Mouse (Mus musculus) heart, embryonic 10.5 days (tissue): ENCODE measurements around the gene Myo5c. TPM values are rescaled to one million over a fixed set of nuclear protein-coding genes. Genes with fewer than 3 reads are reported as not detected.
"Not testable (repeated sequence)": the region's sequence is repeated elsewhere in the genome, so short reads cannot be mapped to it uniquely, and the experiment has no call there.

ENCODE experiments used
- DNase-seq: peaks from one replicate; pipeline ENCODE4 v3.0.0-alpha.2; 2017; ENCODE audit warnings: low spot score
- H3K27ac ChIP-seq: fragments of 300-500 bp; sonication (generic); 2 replicates; pipeline ENCODE4 v1.5.1; 2016; ENCODE audit warnings: mild to moderate bottlenecking
- H3K27me3 ChIP-seq: fragments of 300-500 bp; sonication (generic); 2 replicates; pipeline ENCODE4 v1.6.1; 2016; ENCODE audit warnings: mild to moderate bottlenecking; ENCODE audit not compliant: poor library complexity, insufficient read depth, severe bottlenecking
- H3K36me3 ChIP-seq: fragments of 300-500 bp; sonication (generic); 2 replicates; pipeline ENCODE4 v1.6.1; 2016; ENCODE audit warnings: mild to moderate bottlenecking, moderate library complexity
- H3K4me1 ChIP-seq: fragments of 300-500 bp; sonication (generic); 2 replicates; pipeline ENCODE4 v1.6.1; 2016; ENCODE audit warnings: mild to moderate bottlenecking
- H3K4me3 ChIP-seq: fragments of 300-500 bp; sonication (generic); 2 replicates; pipeline ENCODE4 v1.5.1; 2016; ENCODE audit warnings: mild to moderate bottlenecking, moderate library complexity
- H3K9me3 ChIP-seq: fragments of 300-500 bp; sonication (generic); 2 replicates; pipeline ENCODE4 v1.6.1; 2016; ENCODE audit warnings: mild to moderate bottlenecking, moderate library complexity
- WGBS: fragments of 180-500 bp; shearing (Covaris S2); methylation state at CpG from one replicate; pipeline ENCODE4 v1.1.7; 2016; 5-methylcytosine and 5-hydroxymethylcytosine counted together
- polyA plus RNA-seq: library from polyadenylated mRNA; unstranded; fragments of >200 nt; fragmentation: Nextera tagmentation; extraction: Ambion mirVana; gene quantifications from 2 replicates; pipeline ENCODE4 v1.2.1, GENCODE M21; 2016

Gene Myo5c
- polyA plus RNA-seq, 1 experiment from 2014 or later, result 1.4 TPM

- peaks cover 10% of the 10 kb centered on the region for H3K4me1 ChIP-seq
- no peak overlapping the region for H3K27ac ChIP-seq
- no peaks in the 10 kb centered on the region for H3K27me3 ChIP-seq
- no peaks in the 10 kb centered on the region for H3K36me3 ChIP-seq
- no peaks in the 10 kb centered on the region for H3K9me3 ChIP-seq
- DNase-seq, result no peak
- H3K4me3 ChIP-seq, result no peak overlapping the region
These were observed 17.1 kb downstream of the Myo5c start for GRCm38 (mm10) chr9:75248874-75249273.

- H3K9me3 ChIP-seq, H3K27me3 ChIP-seq, H3K36me3 ChIP-seq, H3K27ac ChIP-seq, DNase-seq, H3K4me3 ChIP-seq: not testable (repeated sequence)
- 69% methylated on average over 6 of the region's 6 CpGs for WGBS
- peaks cover 23% of the 10 kb centered on the region for H3K4me1 ChIP-seq
These were observed 21.3 kb downstream of the Myo5c start for GRCm38 (mm10) chr9:75253158-75253557.

GRCm38 (mm10) chr9:75253766-75254165 is 21.9 kb downstream of the Myo5c start:
- Histone ChIP-seq H3K27ac (no peak overlapping the region), H3K9me3 (no peaks in the 10 kb centered on the region), H3K4me3 (no peak overlapping the region), H3K27me3 (no peaks in the 10 kb centered on the region), H3K4me1 (peaks cover 23% of the 10 kb centered on the region), H3K36me3 (no peaks in the 10 kb centered on the region)
- WGBS, result 36% methylated on average over 3 of the region's 3 CpGs
- no peak for DNase-seq

- no peak overlapping the region for H3K4me3 ChIP-seq
- 63% methylated on average over 13 of the region's 13 CpGs for WGBS
- no peak overlapping the region for H3K27ac ChIP-seq
- H3K36me3 ChIP-seq, result no peaks in the 10 kb centered on the region
- H3K4me1 ChIP-seq, result peaks cover 23% of the 10 kb centered on the region
- no peaks in the 10 kb centered on the region for H3K27me3 ChIP-seq
- no peak for DNase-seq
- H3K9me3 ChIP-seq, result no peaks in the 10 kb centered on the region
These were observed 22.6 kb downstream of the Myo5c start for GRCm38 (mm10) chr9:75254196-75254955.

- H3K36me3 ChIP-seq, result no peaks in the 10 kb centered on the region
- H3K27me3 ChIP-seq, result no peaks in the 10 kb centered on the region
- H3K9me3 ChIP-seq, result no peaks in the 10 kb centered on the region; the same call in 1 of the 2 replicates
- H3K4me3 ChIP-seq, result no peak overlapping the region
- DNase-seq, result no peak
- peaks cover 23% of the 10 kb centered on the region for H3K4me1 ChIP-seq
- WGBS, result 84% methylated on average over 14 of the region's 14 CpGs
- no peak overlapping the region for H3K27ac ChIP-seq
These were observed 24.2 kb downstream of the Myo5c start for GRCm38 (mm10) chr9:75255820-75256545.

- Histone ChIP-seq H3K4me3 (no peak overlapping the region), H3K27ac (no peak overlapping the region), H3K9me3 (no peaks in the 10 kb centered on the region; the same call in 1 of the 2 replicates), H3K36me3 (no peaks in the 10 kb centered on the region), H3K4me1 (peaks cover 26% of the 10 kb centered on the region), H3K27me3 (no peaks in the 10 kb centered on the region)
- DNase-seq, result no peak
- 64% methylated on average over 4 of the region's 4 CpGs for WGBS
These were observed 27.0 kb downstream of the Myo5c start for GRCm38 (mm10) chr9:75258792-75259191.

- Histone ChIP-seq H3K36me3 (no peaks in the 10 kb centered on the region), H3K4me1 (peaks cover 17% of the 10 kb centered on the region; the same call in 1 of the 2 replicates), H3K27me3 (no peaks in the 10 kb centered on the region), H3K9me3 (no peaks in the 10 kb centered on the region; the same call in 1 of the 2 replicates), H3K27ac (no peak overlapping the region), H3K4me3 (no peak overlapping the region)
- WGBS, result 82% methylated on average over 4 of the region's 4 CpGs
- DNase-seq, result no peak
These were observed 27.8 kb downstream of the Myo5c start for GRCm38 (mm10) chr9:75259656-75260055.

- Histone ChIP-seq H3K9me3 (no peaks in the 10 kb centered on the region; the same call in 1 of the 2 replicates), H3K4me1 (0 out of 2 replicates have a peak, but pooled peaks cover 7% of the 10 kb centered on the region), H3K27ac (no peak overlapping the region), H3K36me3 (no peaks in the 10 kb centered on the region), H3K27me3 (no peaks in the 10 kb centered on the region), H3K4me3 (no peak overlapping the region)
- WGBS, result 38% methylated on average over 8 of the region's 8 CpGs
- DNase-seq, result no peak
These were observed 29.6 kb downstream of the Myo5c start for GRCm38 (mm10) chr9:75261332-75261872.

- H3K36me3 ChIP-seq, result no peaks in the 10 kb centered on the region
- 0 out of 2 replicates have a peak, but pooled peaks cover 7% of the 10 kb centered on the region for H3K4me1 ChIP-seq
- no peak overlapping the region for H3K4me3 ChIP-seq
- H3K27ac ChIP-seq, result no peak overlapping the region
- no peak for DNase-seq
- 67% methylated on average over 8 of the region's 8 CpGs for WGBS
- H3K27me3 ChIP-seq, result no peaks in the 10 kb centered on the region
- H3K9me3 ChIP-seq, result no peaks in the 10 kb centered on the region; the same call in 1 of the 2 replicates
These were observed 30.5 kb downstream of the Myo5c start for GRCm38 (mm10) chr9:75262235-75262826.

- H3K27ac ChIP-seq, result no peak overlapping the region
- 0 out of 2 replicates have a peak, but pooled peaks cover 4% of the 10 kb centered on the region for H3K27me3 ChIP-seq
- H3K9me3 ChIP-seq, result no peaks in the 10 kb centered on the region; the same call in 1 of the 2 replicates
- no peaks in the 10 kb centered on the region for H3K36me3 ChIP-seq
- no peak overlapping the region for H3K4me3 ChIP-seq
- 26% methylated on average over 3 of the region's 3 CpGs for WGBS
- no peak for DNase-seq
- 0 out of 2 replicates have a peak, but pooled peaks cover 7% of the 10 kb centered on the region for H3K4me1 ChIP-seq
These were observed 32.3 kb downstream of the Myo5c start for GRCm38 (mm10) chr9:75264008-75264718.

GRCm38 (mm10) chr9:75267147-75267546 is 35.3 kb downstream of the Myo5c start:
- H3K4me1 ChIP-seq, result no peaks in the 10 kb centered on the region
- H3K27me3 ChIP-seq, result 0 out of 2 replicates have a peak, but pooled peaks cover 4% of the 10 kb centered on the region
- no peaks in the 10 kb centered on the region for H3K9me3 ChIP-seq
- no peak overlapping the region for H3K4me3 ChIP-seq
- no peaks in the 10 kb centered on the region for H3K36me3 ChIP-seq
- DNase-seq, result no peak
- no peak overlapping the region for H3K27ac ChIP-seq
- 69% methylated on average over 6 of the region's 6 CpGs for WGBS

GRCm38 (mm10) chr9:75270382-75270781 is 38.6 kb downstream of the Myo5c start:
- Histone ChIP-seq H3K9me3 (no peaks in the 10 kb centered on the region), H3K27me3 (0 out of 2 replicates have a peak, but pooled peaks cover 5% of the 10 kb centered on the region), H3K4me3 (no peak overlapping the region), H3K36me3 (no peaks in the 10 kb centered on the region), H3K4me1 (no peaks in the 10 kb centered on the region), H3K27ac (no peak overlapping the region)
- no peak for DNase-seq
- 63% methylated on average over 6 of the region's 6 CpGs for WGBS
